Mouse (Mus musculus) forebrain, embryonic 10.5 days (tissue): ENCODE data around the gene Gtf2i. TPM values are rescaled to one million over a fixed set of nuclear protein-coding genes. Genes with fewer than 3 reads are reported as not detected.

ENCODE experiments used
- DNase-seq: peaks from one replicate; pipeline ENCODE4 v3.0.0-alpha.2; 2017; ENCODE audit warnings: low spot score; ENCODE audit errors: extremely low spot score
- H3K27ac ChIP-seq: fragments of 300-500 bp; sonication (generic); 2 replicates; pipeline ENCODE4 v1.5.1; 2016; ENCODE audit warnings: mild to moderate bottlenecking
- H3K27me3 ChIP-seq: fragments of 300-500 bp; sonication (generic); 2 replicates; pipeline ENCODE4 v1.6.1; 2016; ENCODE audit warnings: mild to moderate bottlenecking; ENCODE audit not compliant: poor library complexity, severe bottlenecking
- H3K36me3 ChIP-seq: fragments of 300-500 bp; sonication (generic); replicated peaks from 2 replicates; pipeline ENCODE4 v1.6.1; 2016; ENCODE audit warnings: mild to moderate bottlenecking, moderate library complexity
- H3K4me1 ChIP-seq: fragments of 300-500 bp; sonication (generic); 2 replicates; pipeline ENCODE4 v1.6.1; 2016
- H3K4me3 ChIP-seq: fragments of 300-500 bp; sonication (generic); 2 replicates; pipeline ENCODE4 v1.5.1; 2016; ENCODE audit warnings: mild to moderate bottlenecking, moderate library complexity
- H3K9me3 ChIP-seq: fragments of 300-500 bp; sonication (generic); 2 replicates; pipeline ENCODE4 v1.6.1; 2016; ENCODE audit warnings: mild to moderate bottlenecking, moderate library complexity
- WGBS: fragments of 180-500 bp; shearing (Covaris S2); methylation state at CpG from one replicate; pipeline ENCODE4 v1.1.7; 2016; 5-methylcytosine and 5-hydroxymethylcytosine counted together
- polyA plus RNA-seq: library from polyadenylated mRNA; unstranded; fragments of >200 nt; fragmentation: Nextera tagmentation; extraction: Ambion mirVana; gene quantifications from 2 replicates; pipeline ENCODE4 v1.2.1, GENCODE M21; 2016

Gene Gtf2i
- polyA plus RNA-seq, 1 experiment from 2014 or later, result 178 TPM

DNA sequence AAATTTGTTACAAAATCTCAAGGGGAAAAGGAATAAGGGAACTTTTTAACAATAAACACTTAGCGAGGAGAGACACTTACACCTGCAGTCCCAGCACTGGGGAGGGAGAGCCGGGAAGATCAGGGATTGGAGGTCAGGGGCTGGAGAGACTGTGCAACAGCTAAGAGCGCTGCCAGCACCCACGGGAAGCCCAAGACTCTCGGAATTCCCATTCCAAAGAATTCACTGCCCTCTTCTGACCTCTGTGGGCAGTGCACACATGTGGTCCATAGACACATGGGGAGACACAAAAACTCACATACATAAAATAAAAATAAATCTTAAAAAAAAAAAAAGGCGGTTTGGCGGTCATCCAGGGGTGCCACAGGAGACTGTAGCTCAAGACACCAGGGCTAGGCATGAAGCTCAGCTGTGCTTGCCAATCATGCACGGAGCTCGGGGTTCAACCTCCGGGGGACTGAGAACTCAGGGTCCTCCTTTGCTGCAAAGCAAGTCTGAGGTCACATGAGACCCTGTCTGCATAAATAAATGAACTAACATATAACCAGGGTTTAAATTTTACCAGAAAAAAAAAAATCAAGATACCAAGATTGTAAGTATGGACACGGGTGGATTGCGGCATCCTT is 24.5 kb downstream of the Gtf2i start:
- Histone ChIP-seq H3K4me3 (no peak overlapping the region), H3K27me3 (no peaks in the 10 kb centered on the region), H3K27ac (no peak overlapping the region), H3K9me3 (no peaks in the 10 kb centered on the region), H3K4me1 (no peaks in the 10 kb centered on the region), H3K36me3 (peaks cover 99% of the 10 kb centered on the region)
- WGBS, result 96% methylated on average over 12 of the region's 12 CpGs
- no peak for DNase-seq

DNA sequence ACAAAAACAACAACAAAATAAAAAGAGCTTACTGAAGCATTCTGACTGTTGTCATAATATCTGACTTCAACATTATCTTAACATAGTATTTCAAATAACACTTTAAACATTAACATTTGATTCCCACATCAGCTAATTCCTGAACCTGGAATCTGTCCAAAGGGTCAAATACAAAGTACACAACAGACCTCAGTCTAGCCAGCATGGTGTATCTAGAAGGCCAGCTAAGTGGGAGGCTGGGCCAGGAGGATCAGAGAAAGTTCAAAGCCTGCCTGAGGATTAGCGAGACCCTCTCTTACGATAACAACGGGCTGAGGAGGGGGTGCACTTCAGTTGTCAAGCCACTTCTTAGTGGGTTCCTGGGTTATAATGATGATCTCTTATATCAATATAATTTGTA is 26.5 kb downstream of the Gtf2i start:
- no peak for DNase-seq
- H3K27me3 ChIP-seq, result no peaks in the 10 kb centered on the region
- 98% methylated on average over 3 of the region's 3 CpGs for WGBS
- H3K4me1 ChIP-seq, result no peaks in the 10 kb centered on the region
- H3K9me3 ChIP-seq, result no peaks in the 10 kb centered on the region
- no peak overlapping the region for H3K4me3 ChIP-seq
- no peak overlapping the region for H3K27ac ChIP-seq
- peaks cover 99% of the 10 kb centered on the region for H3K36me3 ChIP-seq

DNA sequence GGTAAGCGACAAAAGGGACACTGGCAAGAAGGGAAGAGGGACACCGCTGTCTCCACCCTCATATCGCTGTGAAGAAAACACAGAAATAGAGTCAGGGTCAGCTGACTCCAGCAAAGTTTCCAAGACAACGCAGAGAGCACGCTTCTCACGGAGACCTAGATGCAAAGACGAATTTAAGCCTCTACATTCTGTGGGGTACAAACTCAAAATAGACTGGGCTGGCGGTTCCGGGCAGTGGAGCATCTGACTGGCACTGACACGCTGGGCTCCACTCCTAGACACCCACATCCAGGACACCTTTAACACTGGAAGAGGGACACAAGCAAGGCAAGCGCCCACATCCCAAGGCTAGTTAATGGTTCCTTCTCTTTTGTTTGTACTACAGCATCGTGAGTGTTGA is 29.6 kb downstream of the Gtf2i start:
- no peak overlapping the region for H3K4me3 ChIP-seq
- H3K27me3 ChIP-seq, result no peaks in the 10 kb centered on the region
- H3K27ac ChIP-seq, result no peak overlapping the region
- H3K36me3 ChIP-seq, result peaks cover 98% of the 10 kb centered on the region
- no peaks in the 10 kb centered on the region for H3K9me3 ChIP-seq
- WGBS, result 96% methylated on average over 12 of the region's 12 CpGs
- H3K4me1 ChIP-seq, result no peaks in the 10 kb centered on the region
- no peak for DNase-seq

GRCm38 (mm10) chr5:134282603-134283002 is 32.0 kb downstream of the Gtf2i start:
- Histone ChIP-seq H3K4me3 (no peak overlapping the region), H3K27ac (no peak overlapping the region), H3K36me3 (peaks cover 98% of the 10 kb centered on the region), H3K4me1 (no peaks in the 10 kb centered on the region), H3K9me3 (no peaks in the 10 kb centered on the region), H3K27me3 (no peaks in the 10 kb centered on the region)
- no peak for DNase-seq
- 94% methylated on average over 9 of the region's 9 CpGs for WGBS

DNA sequence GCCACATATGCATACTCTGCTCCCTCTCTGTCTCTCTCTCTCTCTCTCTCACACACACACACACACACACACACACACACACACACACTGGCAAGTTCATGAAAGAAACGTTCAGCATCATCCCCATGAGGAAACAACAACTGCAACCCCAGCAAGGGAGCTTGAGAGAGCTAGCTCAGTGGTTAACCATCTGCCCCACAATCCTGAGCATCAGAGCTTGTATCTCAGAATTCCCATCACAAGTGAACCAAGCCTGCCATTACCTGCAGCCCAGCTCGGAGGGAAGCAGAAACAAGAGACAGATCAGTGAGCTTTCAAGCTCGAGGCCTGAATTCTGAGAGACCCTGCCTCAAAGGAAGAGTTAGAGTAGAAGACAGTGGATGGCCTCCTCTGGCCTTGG is 32.5 kb downstream of the Gtf2i start:
- Histone ChIP-seq H3K27ac (no peak overlapping the region), H3K4me1 (no peaks in the 10 kb centered on the region), H3K9me3 (no peaks in the 10 kb centered on the region), H3K4me3 (no peak overlapping the region), H3K27me3 (no peaks in the 10 kb centered on the region), H3K36me3 (peaks cover 98% of the 10 kb centered on the region)
- DNase-seq, result no peak
- WGBS, result 80% methylated on average over 3 of the region's 3 CpGs

GRCm38 (mm10) chr5:134279371-134279770 is 35.2 kb downstream of the Gtf2i start:
- H3K4me3 ChIP-seq, result no peak overlapping the region
- peaks cover 97% of the 10 kb centered on the region for H3K36me3 ChIP-seq
- 92% methylated on average over 7 of the region's 7 CpGs for WGBS
- no peaks in the 10 kb centered on the region for H3K4me1 ChIP-seq
- no peak for DNase-seq
- no peaks in the 10 kb centered on the region for H3K9me3 ChIP-seq
- no peak overlapping the region for H3K27ac ChIP-seq
- H3K27me3 ChIP-seq, result no peaks in the 10 kb centered on the region

- Histone ChIP-seq H3K27me3 (no peaks in the 10 kb centered on the region), H3K9me3 (no peaks in the 10 kb centered on the region), H3K27ac (no peak overlapping the region), H3K4me3 (no peak overlapping the region), H3K4me1 (no peaks in the 10 kb centered on the region), H3K36me3 (peaks cover 97% of the 10 kb centered on the region)
- 93% methylated on average over 4 of the region's 4 CpGs for WGBS
- no peak for DNase-seq
Observed at GRCm38 (mm10) chr5:134277109-134277508, 37.5 kb downstream of the Gtf2i start.

DNA sequence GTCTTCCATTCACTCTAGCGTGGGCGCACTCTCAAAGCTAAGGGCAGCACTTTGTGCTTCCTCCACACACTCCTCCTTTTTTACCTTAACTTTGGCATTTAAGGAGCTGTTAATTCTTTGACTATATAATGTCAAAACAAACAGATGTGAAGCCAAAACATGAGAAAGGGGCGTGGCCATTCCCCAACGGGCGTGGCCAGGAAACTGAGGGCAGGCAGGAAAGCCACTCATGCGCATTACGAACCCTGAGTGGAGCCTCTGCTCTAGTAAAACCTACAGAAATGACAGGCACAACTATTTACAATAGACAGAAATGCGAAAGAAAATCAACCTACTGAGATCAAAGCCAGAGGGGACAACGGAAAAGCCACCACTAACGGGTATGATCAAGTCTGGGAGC is 39.0 kb downstream of the Gtf2i start:
- Histone ChIP-seq H3K4me1 (no peaks in the 10 kb centered on the region), H3K9me3 (no peaks in the 10 kb centered on the region), H3K4me3 (no peak overlapping the region), H3K36me3 (peaks cover 99% of the 10 kb centered on the region), H3K27ac (no peak overlapping the region), H3K27me3 (no peaks in the 10 kb centered on the region)
- DNase-seq, result no peak
- 91% methylated on average over 10 of the region's 10 CpGs for WGBS

- 96% methylated on average over 11 of the region's 11 CpGs for WGBS
- no peaks in the 10 kb centered on the region for H3K27me3 ChIP-seq
- peaks cover 99% of the 10 kb centered on the region for H3K36me3 ChIP-seq
- no peaks in the 10 kb centered on the region for H3K4me1 ChIP-seq
- H3K27ac ChIP-seq, result no peak overlapping the region
- H3K4me3 ChIP-seq, result no peak overlapping the region
- no peaks in the 10 kb centered on the region for H3K9me3 ChIP-seq
- DNase-seq, result no peak
Observed at GRCm38 (mm10) chr5:134275021-134275420, 39.5 kb downstream of the Gtf2i start.

- Histone ChIP-seq H3K9me3 (no peaks in the 10 kb centered on the region), H3K4me3 (no peak overlapping the region), H3K27ac (no peak overlapping the region), H3K4me1 (no peaks in the 10 kb centered on the region), H3K27me3 (no peaks in the 10 kb centered on the region), H3K36me3 (peaks cover 99% of the 10 kb centered on the region)
- no peak for DNase-seq
- 92% methylated on average over 8 of the region's 8 CpGs for WGBS
Observed at GRCm38 (mm10) chr5:134273761-134274160, 40.8 kb downstream of the Gtf2i start.

DNA sequence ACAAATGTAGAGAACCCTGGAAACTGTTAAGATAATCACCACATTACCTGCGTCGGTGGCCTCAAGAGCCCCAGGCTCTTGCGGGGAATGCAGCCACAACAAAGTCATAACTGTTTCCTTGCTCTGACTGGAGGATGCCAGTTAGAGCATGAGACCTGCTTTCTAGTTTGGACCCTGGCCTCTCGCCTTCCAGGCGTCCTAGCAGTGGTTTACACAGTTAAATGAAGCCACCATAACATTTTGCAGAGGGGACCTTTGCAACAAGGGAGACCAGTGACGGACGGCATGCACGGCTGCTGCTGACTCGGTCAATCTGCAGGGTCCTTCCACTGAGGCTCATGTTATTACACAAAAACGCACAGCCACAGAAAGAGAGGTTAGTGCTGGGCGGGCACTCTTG is 41.8 kb downstream of the Gtf2i start:
- H3K27me3 ChIP-seq, result no peaks in the 10 kb centered on the region
- H3K9me3 ChIP-seq, result no peaks in the 10 kb centered on the region
- DNase-seq, result no peak
- no peak overlapping the region for H3K27ac ChIP-seq
- H3K36me3 ChIP-seq, result peaks cover 99% of the 10 kb centered on the region
- no peak overlapping the region for H3K4me3 ChIP-seq
- 88% methylated on average over 11 of the region's 11 CpGs for WGBS
- H3K4me1 ChIP-seq, result no peaks in the 10 kb centered on the region

DNA sequence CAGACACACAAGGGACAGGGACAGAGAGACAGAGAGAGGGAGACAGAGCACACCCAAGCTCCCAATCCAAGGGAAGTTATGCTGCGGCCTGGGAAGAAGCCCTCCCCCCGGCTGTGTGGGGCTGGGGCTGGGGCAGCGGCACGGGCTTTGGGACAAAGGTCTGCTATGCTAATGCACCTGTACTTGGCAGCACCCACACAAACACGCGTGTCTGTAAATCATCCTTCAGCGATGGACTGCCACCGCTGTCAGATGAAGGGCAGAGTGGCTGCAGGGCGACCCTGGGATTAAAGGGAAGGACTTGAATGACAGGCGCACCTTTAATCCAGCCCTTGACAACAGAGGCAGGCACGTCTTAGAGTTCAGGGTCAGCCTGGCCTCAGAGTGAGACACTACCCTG is 43.1 kb downstream of the Gtf2i start:
- Histone ChIP-seq H3K36me3 (peaks cover 99% of the 10 kb centered on the region), H3K9me3 (no peaks in the 10 kb centered on the region), H3K4me3 (no peak overlapping the region), H3K4me1 (no peaks in the 10 kb centered on the region), H3K27me3 (no peaks in the 10 kb centered on the region), H3K27ac (no peak overlapping the region)
- no peak for DNase-seq
- 93% methylated on average over 11 of the region's 11 CpGs for WGBS

DNA sequence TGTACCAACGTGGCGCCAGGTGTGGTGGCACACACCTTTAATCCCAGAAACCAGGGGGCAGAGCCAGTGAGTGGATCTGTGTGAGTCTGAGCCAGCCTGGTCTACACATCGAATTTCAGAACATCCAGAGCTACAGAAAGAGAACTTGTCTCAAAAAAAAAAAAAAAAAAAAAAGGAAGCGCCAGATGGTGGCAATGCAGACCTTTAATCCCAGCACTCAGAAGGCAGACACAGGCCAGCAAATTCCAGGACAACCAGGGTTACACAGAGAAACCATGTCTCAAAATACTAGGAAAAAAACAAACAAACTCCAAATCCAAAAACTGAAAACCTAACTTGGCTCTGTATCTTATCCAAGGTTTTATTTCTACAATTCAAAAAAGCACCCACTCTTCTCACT is 44.0 kb downstream of the Gtf2i start:
- 95% methylated on average over 4 of the region's 4 CpGs for WGBS
- no peak for DNase-seq
- no peak overlapping the region for H3K27ac ChIP-seq
- H3K27me3 ChIP-seq, result no peaks in the 10 kb centered on the region
- H3K9me3 ChIP-seq, result no peaks in the 10 kb centered on the region
- H3K36me3 ChIP-seq, result peaks cover 99% of the 10 kb centered on the region
- H3K4me3 ChIP-seq, result no peak overlapping the region
- no peaks in the 10 kb centered on the region for H3K4me1 ChIP-seq

DNA sequence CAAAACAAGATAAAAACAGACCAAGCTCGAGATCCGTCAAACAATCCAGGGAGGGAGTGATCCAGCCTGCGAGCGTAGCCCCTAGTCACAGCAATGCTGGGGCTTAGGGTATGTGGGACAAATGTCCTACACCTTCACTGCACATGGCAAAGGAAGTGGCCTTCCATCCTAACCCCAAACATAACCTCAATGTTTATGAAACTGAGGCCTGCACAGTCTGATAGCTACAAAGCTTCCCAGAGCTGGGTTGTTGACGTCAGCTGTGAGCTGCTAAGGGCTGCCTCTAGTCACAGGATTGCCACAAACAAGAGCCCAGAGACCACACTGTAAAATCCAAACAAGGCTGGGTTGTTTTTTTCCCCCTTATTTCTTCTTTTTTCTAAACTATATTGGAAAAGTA is 44.8 kb downstream of the Gtf2i start:
- no peak for DNase-seq
- Histone ChIP-seq H3K36me3 (peaks cover 99% of the 10 kb centered on the region), H3K27ac (no peak overlapping the region), H3K4me3 (no peak overlapping the region), H3K9me3 (no peaks in the 10 kb centered on the region), H3K4me1 (no peaks in the 10 kb centered on the region), H3K27me3 (no peaks in the 10 kb centered on the region)
- WGBS, result 96% methylated on average over 5 of the region's 5 CpGs
